Mouse (Mus musculus): Measurements from ENCODE around the gene Gnl2. TPM values are rescaled to one million over a fixed set of nuclear protein-coding genes. Genes with fewer than 3 reads are reported as not detected.

The Gnl2 gene
- polyA plus RNA-seq, 1 experiment from 2014 or later, result 101 TPM

Other genes starting within 250 kb of the Gnl2 start
- gene Mtf1, start 214.5 kb upstream of the Gnl2 start, polyA plus RNA-seq (2016; fragmentation: Nextera tagmentation; extraction: Ambion mirVana), result 15.9 and 17.9 TPM in 2 replicates
- gene Yrdc, start 165.9 kb upstream of the Gnl2 start, polyA plus RNA-seq (2016; fragmentation: Nextera tagmentation; extraction: Ambion mirVana), result 40.4 and 41.1 TPM in 2 replicates
- gene 1110065P20Rik, start 165.4 kb upstream of the Gnl2 start, polyA plus RNA-seq (2016; fragmentation: Nextera tagmentation; extraction: Ambion mirVana), result 38.9 and 40.3 TPM in 2 replicates
- 1.0 and 1.2 TPM in 2 replicates for gene Maneal, start 154.4 kb upstream of the Gnl2 start, polyA plus RNA-seq (2016; fragmentation: Nextera tagmentation; extraction: Ambion mirVana)
- gene Epha10, start 135.7 kb upstream of the Gnl2 start, polyA plus RNA-seq (2016; fragmentation: Nextera tagmentation; extraction: Ambion mirVana), result 1.1 and 1.6 TPM in 2 replicates
- gene 9930104L06Rik, start 79.5 kb upstream of the Gnl2 start, polyA plus RNA-seq (2016; fragmentation: Nextera tagmentation; extraction: Ambion mirVana), result 17.6 and 18.0 TPM in 2 replicates
- 230 and 239 TPM in 2 replicates for gene Cdca8, start 77.3 kb upstream of the Gnl2 start, polyA plus RNA-seq (2016; fragmentation: Nextera tagmentation; extraction: Ambion mirVana)
- gene Rspo1, start 30.2 kb upstream of the Gnl2 start, polyA plus RNA-seq (2016; fragmentation: Nextera tagmentation; extraction: Ambion mirVana), result 8.2 TPM in 2 replicates
- gene Dnali1, start 49.1 kb downstream of the Gnl2 start, polyA plus RNA-seq (2016; fragmentation: Nextera tagmentation; extraction: Ambion mirVana), result 0.20 and 0.22 TPM in 2 replicates
- 34.9 and 35.1 TPM in 2 replicates for gene Snip1, start 50.1 kb downstream of the Gnl2 start, polyA plus RNA-seq (2016; fragmentation: Nextera tagmentation; extraction: Ambion mirVana)
- 80.7 and 84.3 TPM in 2 replicates for gene Meaf6, start 68.5 kb downstream of the Gnl2 start, polyA plus RNA-seq (2016; fragmentation: Nextera tagmentation; extraction: Ambion mirVana)
- 0.49 and 0.64 TPM in 2 replicates for gene Zc3h12a, start 111.3 kb downstream of the Gnl2 start, polyA plus RNA-seq (2016; fragmentation: Nextera tagmentation; extraction: Ambion mirVana)